Mouse (Mus musculus) gastrocnemius, adult 2 months (tissue): ENCODE measurements around the gene Bach1. TPM values are rescaled to one million over a fixed set of nuclear protein-coding genes. Genes with fewer than 3 reads are reported as not detected.

Experiments used
- DNase-seq: peaks from one replicate; pipeline ENCODE4 v3.0.0; 2022
- H3K27ac ChIP-seq: fragments of 200-600 bp; 2 replicates; pipeline ENCODE4 v1.8.1; 2022; ENCODE audit warnings: mild to moderate bottlenecking
- H3K4me3 ChIP-seq: fragments of 200-600 bp; 2 replicates; pipeline ENCODE4 v1.8.1; 2022; ENCODE audit warnings: mild to moderate bottlenecking, moderate library complexity
- CTCF ChIP-seq: fragments of 200-600 bp; IDR thresholded peaks from 2 replicates; pipeline ENCODE4 v1.8.1; 2022; ENCODE audit warnings: antibody characterized with exemption, mild to moderate bottlenecking, moderate library complexity
- intact Hi-C: fragments of 180-260 bp; cut with DNase I; formaldehyde crosslinking; loops from one replicate; pipeline ENCODE4 v1.15.1; 2025
- total RNA-seq, 2 experiments: library from RNA; stranded (reverse); gene quantifications; 2 replicates each; pipeline ENCODE4 v1.2.3; 2021

The Bach1 gene
- total RNA-seq, 2 experiments from 2014 or later, result 18.0 to 28.2 TPM

DNA sequence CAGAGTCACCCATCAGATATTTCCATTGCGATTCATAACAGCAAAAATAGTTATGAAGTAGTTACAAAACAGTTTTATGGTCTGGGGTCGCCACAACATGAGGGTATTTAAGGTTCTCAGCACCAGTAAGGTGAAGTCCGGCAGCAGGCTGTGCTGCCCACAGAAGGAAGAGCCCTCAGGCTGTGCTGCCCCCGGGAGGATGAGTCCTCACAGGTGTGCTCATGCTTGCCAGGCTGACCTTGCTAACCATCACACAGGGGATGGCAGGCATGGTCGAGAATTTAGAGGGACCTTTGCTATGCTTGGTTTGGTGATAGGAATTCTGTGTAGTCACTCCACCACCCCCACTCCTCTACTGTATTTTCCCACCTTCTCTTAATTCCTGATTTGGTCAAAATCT, 9.8 kb downstream of the Bach1 start:
- intact Hi-C loops, result no loop called here
- Histone ChIP-seq H3K27ac (no peak overlapping the region; the same call in 1 of the 2 replicates), H3K4me3 (no peak overlapping the region)
- TF ChIP-seq CTCF, result no peak
- DNase-seq, result no peak

DNA sequence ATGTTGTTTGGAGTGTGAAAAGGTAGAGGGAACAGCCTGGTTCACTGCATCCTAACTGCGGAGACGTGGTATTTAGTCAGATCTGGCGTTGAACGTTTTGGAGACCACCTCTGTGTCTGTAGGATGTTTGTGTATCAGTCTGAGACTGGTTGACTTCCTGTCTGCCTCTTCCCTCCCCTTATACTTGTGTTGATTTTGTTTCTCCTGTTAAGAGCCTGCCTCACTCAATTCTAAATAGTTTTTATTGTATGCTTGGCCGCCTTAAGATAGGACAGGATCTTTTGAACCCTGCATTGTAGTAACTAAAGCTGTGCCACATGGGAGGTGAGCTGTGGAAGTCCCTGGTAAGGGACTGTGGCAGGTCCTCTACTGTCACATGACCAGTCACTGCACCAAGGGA, 10.4 kb downstream of the Bach1 start:
- no peak overlapping the region for H3K4me3 ChIP-seq
- no peak overlapping the region for H3K27ac ChIP-seq
- intact Hi-C loops, result no loop called here
- DNase-seq, result no peak
- TF ChIP-seq CTCF, result no peak

DNA sequence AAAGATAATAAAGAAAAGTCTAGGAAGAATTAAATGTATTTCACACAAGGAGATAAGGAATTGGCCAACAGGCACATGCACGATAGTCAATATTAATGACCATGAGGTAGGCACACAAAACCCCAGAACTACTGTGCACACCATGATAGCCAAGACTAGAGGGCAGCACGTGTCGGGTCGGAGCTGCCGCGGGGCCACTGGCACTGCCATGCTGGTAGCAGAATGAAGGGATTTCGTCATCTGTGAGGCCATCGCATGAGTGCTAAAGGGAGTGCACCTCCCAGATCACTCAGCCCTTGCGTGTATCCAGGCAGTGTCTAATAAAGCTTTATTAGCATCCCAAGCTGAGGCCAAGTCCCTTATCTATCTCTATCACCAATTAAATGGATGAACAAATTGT, 11.2 kb downstream of the Bach1 start:
- TF ChIP-seq CTCF, result no peak
- no peak overlapping the region for H3K4me3 ChIP-seq
- intact Hi-C loops, result no loop called here
- H3K27ac ChIP-seq, result no peak overlapping the region
- no peak for DNase-seq

DNA sequence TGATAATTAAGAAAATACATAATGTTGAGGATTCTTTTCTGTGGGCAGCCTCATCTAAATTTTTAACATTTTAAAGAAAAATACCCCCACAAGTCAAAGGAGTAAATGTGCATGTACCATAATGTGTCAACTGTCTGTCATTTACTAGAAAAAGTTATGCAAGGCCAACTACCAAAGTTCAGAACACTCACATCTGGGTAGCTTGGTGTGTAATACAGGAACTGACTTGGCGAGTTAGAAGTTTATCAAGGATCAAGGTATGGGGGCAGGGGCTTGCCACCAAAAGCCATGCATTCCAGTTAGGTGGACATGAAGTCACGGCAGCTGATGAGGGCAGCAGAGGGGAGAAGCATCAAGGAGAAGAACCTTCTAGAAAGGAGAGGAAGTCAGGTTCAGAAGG, 13.2 kb downstream of the Bach1 start:
- DNase-seq, result no peak
- H3K27ac ChIP-seq, result no peak overlapping the region
- TF ChIP-seq CTCF, result no peak
- intact Hi-C loops, result no loop called here
- H3K4me3 ChIP-seq, result no peak overlapping the region

DNA sequence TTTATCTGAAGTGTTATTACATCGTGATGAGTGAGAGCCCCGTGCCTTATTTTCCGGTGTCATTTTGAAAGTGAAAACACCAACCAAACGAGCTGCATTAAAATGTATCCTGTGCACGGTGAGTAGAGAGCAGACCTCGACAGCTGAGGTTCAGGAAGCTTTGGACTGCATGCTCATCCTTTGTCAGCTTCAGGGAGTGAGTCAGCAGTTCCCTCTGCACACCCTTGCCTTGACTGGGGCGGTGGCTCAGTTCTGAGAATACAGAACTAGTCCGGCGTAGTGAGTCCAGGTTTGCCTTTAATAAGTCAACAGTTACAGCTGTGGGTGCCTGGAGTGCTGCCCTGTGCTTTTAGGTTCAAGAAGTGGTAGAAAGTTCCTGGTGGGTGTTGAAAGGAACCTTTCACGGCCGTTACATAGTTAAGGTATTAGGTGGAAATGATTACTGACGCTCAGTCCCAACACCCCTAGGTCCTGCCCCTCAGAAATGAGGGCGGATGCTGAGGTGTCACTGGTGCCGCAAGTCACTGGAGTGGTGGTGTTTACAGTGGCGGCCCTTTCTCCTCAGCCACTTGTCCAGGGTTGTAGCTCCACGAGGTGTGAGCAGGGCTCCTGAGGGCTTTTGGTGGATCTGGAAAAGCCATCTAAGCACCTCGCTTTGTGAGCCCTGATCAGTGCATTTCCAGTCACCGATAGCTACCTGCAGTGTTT, 14.4 kb downstream of the Bach1 start:
- DNase-seq, result peak; percentile 50
- Histone ChIP-seq H3K4me3 (no peak overlapping the region), H3K27ac (peak overlapping the region; percentile 72)
- intact Hi-C loops, result no loop called here
- no peak for TF ChIP-seq CTCF

DNA sequence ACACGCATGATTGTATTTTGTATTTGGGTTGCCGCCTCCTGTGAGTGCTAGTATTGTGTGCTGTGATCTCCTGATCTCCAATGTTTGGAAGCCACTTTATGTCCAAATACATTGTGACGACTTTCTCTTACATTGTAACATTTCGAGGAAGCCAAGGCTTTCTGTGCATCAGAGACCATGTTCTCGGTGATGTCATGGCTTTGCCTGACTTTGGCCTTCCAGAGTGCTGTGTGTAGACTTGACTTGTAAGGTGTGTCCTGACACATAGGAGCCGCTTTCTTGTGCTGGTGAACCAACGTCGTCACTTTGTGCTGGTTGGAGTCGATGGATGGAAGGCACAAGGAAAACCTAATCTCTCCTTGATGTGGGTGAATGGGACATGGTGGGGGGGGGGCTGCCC, 15.8 kb downstream of the Bach1 start:
- no peak for TF ChIP-seq CTCF
- Histone ChIP-seq H3K4me3 (no peak overlapping the region), H3K27ac (no peak overlapping the region)
- DNase-seq, result no peak
- intact Hi-C loops, result no loop called here

DNA sequence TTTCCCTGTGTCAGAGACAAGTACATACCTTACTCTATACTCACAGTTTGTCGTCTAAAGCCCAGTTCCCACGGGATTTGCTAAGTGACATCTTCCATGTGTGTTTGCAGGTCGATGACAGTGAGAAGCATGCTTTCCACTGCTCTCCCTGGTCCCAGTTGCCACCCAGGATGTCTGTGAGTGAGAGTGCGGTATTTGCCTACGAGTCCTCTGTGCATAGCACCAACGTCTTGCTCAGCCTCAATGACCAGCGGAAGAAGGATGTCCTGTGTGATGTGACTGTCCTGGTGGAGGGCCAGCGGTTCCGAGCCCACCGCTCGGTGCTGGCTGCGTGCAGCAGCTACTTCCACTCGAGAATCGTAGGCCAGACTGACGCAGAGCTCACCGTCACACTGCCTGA, 16.5 kb downstream of the Bach1 start:
- no peak for TF ChIP-seq CTCF
- intact Hi-C loops, result no loop called here
- no peak for DNase-seq
- H3K27ac ChIP-seq, result no peak overlapping the region; the same call in 1 of the 2 replicates
- no peak overlapping the region for H3K4me3 ChIP-seq

DNA sequence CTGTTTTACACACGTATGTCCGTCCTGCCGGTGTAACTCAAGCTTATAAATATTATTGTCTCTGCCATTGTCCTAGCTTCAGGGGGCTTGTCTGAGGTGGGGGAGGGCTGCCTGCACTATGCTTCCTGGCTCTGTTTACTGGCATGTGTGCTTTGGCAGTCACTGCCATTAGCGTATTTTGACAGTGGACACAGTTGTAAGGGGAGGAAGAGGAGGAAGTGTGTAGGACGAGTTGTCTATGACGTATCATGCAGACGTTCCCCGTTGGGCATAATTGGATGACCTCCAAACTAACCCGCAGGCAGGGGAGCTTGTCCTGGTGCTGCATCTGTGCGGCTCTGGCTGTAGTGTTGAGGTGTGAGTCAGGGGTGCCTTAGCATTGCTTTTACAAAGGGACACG, 17.5 kb downstream of the Bach1 start:
- Histone ChIP-seq H3K27ac (no peak overlapping the region), H3K4me3 (no peak overlapping the region)
- DNase-seq, result no peak
- no peak for TF ChIP-seq CTCF
- intact Hi-C loops, result no loop called here

DNA sequence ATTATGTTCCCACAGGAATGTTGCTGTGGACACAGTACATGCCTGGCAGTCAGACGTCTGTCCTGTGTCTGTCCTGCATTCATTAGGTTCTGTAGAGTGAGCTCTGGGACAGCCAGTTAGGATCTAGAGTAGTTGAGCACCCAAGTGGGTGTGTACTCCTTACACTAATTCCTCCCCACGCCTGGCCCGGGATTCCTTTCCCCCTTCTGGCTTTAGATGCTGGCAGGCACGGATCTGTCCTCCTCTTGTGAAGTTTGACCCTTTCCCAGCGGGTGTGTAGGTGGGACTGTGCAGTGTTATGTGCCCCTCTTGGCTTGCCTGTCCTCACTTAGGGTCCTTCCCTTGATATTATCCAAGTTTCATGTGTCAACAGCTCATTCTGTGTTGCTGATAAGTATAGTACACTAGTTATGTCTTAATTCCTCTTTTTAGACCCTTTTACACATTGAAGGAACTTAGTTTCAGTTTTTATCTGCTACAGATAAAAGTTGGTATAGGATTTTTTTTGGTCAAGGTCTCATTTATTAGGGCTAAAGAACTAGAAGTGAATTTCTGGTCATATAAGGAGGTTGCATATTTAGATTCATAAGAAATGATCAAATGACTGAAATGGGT, 18.4 kb downstream of the Bach1 start:
- no peak overlapping the region for H3K27ac ChIP-seq
- no peak for TF ChIP-seq CTCF

DNA sequence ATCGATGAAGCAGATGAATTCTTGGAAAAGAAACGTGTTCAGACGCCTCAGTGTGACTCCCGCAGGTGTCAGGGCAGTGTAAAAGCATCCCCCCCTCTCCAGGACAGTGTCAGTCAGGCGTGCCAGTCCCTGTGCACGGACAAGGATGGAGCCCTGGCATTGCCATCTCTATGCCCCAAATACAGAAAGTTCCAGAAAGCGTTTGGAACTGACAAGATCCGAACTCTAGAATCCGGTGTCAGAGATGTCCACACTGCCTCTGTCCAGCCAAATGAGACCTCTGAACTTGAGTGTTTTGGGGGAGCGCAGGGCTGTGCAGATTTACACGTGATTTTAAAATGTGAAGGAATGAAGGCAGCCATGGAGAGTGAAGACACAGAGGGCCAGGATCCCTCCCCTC, 20.3 kb downstream of the Bach1 start:
- DNase-seq, result no peak
- Histone ChIP-seq H3K4me3 (no peak overlapping the region), H3K27ac (peak overlapping the region; percentile 73)
- intact Hi-C loops, result loop anchor here (2.0 kb wide), 1 partner anchor 16 kb away; no protein-coding TSS in a partner anchor
- no peak for TF ChIP-seq CTCF

More for the DNA sequence above, 18.4 kb downstream of the Bach1 start:
- intact Hi-C loops, result no loop called here
- H3K4me3 ChIP-seq, result no peak overlapping the region
- no peak for DNase-seq

DNA sequence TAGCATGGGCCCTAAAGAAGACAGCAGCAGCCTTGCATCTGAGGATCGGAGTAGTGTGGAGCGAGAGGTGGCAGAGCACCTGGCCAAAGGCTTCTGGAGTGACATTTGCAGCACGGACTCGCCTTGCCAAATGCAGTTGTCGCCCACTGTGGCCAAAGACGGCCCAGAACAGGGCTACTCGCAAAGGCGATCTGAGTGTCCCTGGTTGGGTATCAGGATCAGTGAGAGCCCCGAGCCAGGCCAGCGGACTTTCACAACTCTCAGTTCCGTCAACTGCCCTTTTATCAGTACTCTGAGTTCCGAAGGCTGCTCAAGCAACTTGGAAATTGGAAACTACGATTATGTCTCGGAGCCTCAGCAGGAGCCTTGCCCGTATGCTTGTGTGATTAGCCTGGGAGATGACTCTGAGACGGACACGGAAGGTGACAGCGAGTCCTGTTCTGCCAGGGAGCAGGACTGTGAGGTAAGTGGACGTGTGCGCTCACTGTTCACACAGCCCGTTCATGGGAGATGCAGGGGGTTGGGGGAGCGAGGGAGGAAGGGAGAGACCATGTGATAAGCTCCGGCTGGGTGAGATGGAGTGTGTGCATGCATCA, 21.0 kb downstream of the Bach1 start:
- peak overlapping the region; percentile 55 for H3K4me3 ChIP-seq
- DNase-seq, result peak; percentile 89
- intact Hi-C loops, result loop anchor here (2.0 kb wide), 1 partner anchor 17 kb away; no protein-coding TSS in a partner anchor
- H3K27ac ChIP-seq, result peak overlapping the region; percentile 73
- TF ChIP-seq CTCF, result no peak

DNA sequence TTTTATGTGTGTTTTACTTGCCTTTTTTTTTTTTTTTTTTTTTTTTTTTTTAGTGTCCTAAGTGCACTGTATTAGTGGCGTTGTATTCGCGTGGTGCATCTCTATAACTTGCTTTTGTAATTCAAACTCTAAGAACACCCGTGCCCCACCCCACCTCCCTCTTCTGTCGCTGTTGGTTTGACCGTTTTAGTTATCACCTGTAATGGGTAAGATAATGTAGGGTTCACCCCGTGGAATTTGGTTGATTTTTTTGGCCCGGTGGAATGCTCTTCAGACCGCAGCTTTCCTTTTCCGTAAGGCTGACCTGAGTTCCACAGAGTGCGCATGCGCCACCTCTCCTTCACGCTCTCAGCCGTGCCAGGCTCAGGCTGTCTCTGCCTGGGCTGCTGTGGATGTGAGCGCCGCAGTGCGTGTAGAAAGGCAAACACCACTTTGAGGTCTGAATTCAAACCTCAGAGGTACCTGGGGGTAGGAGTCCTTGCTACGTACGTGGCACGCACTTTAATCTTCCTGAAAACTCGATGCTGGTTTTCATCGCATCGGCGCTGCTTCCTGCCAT, 22.2 kb downstream of the Bach1 start:
- no peak overlapping the region for H3K27ac ChIP-seq
- no peak for TF ChIP-seq CTCF
- no peak for DNase-seq
- no peak overlapping the region for H3K4me3 ChIP-seq
- intact Hi-C loops, result no loop called here

DNA sequence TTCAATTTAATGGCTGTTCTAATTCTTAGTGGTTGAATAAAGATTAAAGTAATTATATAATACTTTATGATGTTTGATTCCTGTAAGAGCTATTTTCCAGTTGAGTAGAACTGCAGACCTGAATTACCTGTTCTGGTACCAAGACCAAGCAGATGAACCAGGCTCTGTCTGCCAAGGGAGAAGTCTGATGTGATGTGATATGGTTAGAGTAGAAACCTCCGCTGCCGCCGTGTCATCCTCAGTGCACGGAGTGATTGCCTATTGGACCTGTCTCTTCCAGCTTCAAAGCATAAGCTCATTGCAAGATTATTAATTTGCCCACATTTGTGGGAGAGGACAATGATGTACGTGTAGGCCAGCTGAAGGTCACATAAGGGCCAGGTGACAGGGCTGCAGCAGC, 24.1 kb downstream of the Bach1 start:
- H3K4me3 ChIP-seq, result no peak overlapping the region
- TF ChIP-seq CTCF, result no peak
- DNase-seq, result peak; percentile 52
- no peak overlapping the region; the same call in 1 of the 2 replicates for H3K27ac ChIP-seq
- intact Hi-C loops, result no loop called here
